Mouse (Mus musculus) embryonic fibroblast, embryonic 13.5 days (primary cell): Measurements from ENCODE around the gene Dhh.

Experiments used
- CTCF ChIP-seq: IDR thresholded peaks from 2 replicates; pipeline ENCODE4 v1.5.1; 2011; ENCODE audit warnings: mild to moderate bottlenecking, control low read depth, low read length, moderate library complexity, borderline replicate concordance; ENCODE audit not compliant: insufficient read depth
- POLR2A ChIP-seq: IDR thresholded peaks from 2 replicates; pipeline ENCODE4 v1.6.1; 2011; ENCODE audit warnings: low read depth, mild to moderate bottlenecking, control low read depth, low read length, moderate library complexity

- TF ChIP-seq CTCF (no peak), POLR2A (no peak)
Measured at GRCm38 (mm10) chr15:98942081-98942480, 43.7 kb upstream of the Dhh start.
